Mouse (Mus musculus) midbrain, embryonic 15.5 days (tissue): ENCODE data around the gene Zfr. TPM values are rescaled to one million over a fixed set of nuclear protein-coding genes. Genes with fewer than 3 reads are reported as not detected.
A peak's percentile ranks its signal among the peaks of the same experiment; 100 is the strongest.

Source experiments
- ATAC-seq: fragments of 200-750 bp; cut with Nextera tagmentation; replicated peaks from 2 replicates; pipeline ENCODE4 v1.8.0; 2017; ENCODE audit warnings: moderate TSS enrichment
- H3K27ac ChIP-seq: fragments of 300-500 bp; sonication (generic); 2 replicates; pipeline ENCODE4 v1.5.1; 2015; ENCODE audit warnings: mild to moderate bottlenecking, inconsistent platforms
- H3K27me3 ChIP-seq: fragments of 300-500 bp; sonication (generic); replicated peaks from 2 replicates; pipeline ENCODE4 v1.6.1; 2015; ENCODE audit warnings: inconsistent platforms
- H3K36me3 ChIP-seq: fragments of 300-500 bp; sonication (generic); replicated peaks from 2 replicates; pipeline ENCODE4 v1.6.1; 2015; ENCODE audit warnings: inconsistent platforms
- H3K4me1 ChIP-seq: fragments of 300-500 bp; sonication (generic); 2 replicates; pipeline ENCODE4 v1.6.1; 2015; ENCODE audit warnings: inconsistent platforms
- H3K4me2 ChIP-seq: fragments of 300-500 bp; sonication (generic); 2 replicates; pipeline ENCODE4 v1.6.1; 2015; ENCODE audit warnings: inconsistent platforms, mild to moderate bottlenecking, moderate library complexity
- H3K4me3 ChIP-seq: fragments of 300-500 bp; sonication (generic); 2 replicates; pipeline ENCODE4 v1.5.1; 2015; ENCODE audit warnings: mild to moderate bottlenecking, inconsistent platforms
- H3K9ac ChIP-seq: fragments of 300-500 bp; sonication (generic); 2 replicates; pipeline ENCODE4 v1.6.1; 2015; ENCODE audit warnings: mild to moderate bottlenecking, inconsistent platforms
- H3K9me3 ChIP-seq: fragments of 300-500 bp; sonication (generic); 2 replicates; pipeline ENCODE4 v1.6.1; 2016; ENCODE audit warnings: inconsistent platforms
- WGBS: fragments of 180-500 bp; shearing (Covaris S2); methylation state at CpG from one replicate; pipeline ENCODE4 v1.1.7; 2015; ENCODE audit warnings: mixed read lengths; 5-methylcytosine and 5-hydroxymethylcytosine counted together
- polyA plus RNA-seq: library from polyadenylated mRNA; unstranded; fragments of >200 nt; fragmentation: Nextera tagmentation; extraction: Ambion mirVana; gene quantifications from 2 replicates; pipeline ENCODE4 v1.2.1, GENCODE M21; 2015

Zfr gene
- polyA plus RNA-seq = 176 and 180 TPM in 2 replicates

DNA sequence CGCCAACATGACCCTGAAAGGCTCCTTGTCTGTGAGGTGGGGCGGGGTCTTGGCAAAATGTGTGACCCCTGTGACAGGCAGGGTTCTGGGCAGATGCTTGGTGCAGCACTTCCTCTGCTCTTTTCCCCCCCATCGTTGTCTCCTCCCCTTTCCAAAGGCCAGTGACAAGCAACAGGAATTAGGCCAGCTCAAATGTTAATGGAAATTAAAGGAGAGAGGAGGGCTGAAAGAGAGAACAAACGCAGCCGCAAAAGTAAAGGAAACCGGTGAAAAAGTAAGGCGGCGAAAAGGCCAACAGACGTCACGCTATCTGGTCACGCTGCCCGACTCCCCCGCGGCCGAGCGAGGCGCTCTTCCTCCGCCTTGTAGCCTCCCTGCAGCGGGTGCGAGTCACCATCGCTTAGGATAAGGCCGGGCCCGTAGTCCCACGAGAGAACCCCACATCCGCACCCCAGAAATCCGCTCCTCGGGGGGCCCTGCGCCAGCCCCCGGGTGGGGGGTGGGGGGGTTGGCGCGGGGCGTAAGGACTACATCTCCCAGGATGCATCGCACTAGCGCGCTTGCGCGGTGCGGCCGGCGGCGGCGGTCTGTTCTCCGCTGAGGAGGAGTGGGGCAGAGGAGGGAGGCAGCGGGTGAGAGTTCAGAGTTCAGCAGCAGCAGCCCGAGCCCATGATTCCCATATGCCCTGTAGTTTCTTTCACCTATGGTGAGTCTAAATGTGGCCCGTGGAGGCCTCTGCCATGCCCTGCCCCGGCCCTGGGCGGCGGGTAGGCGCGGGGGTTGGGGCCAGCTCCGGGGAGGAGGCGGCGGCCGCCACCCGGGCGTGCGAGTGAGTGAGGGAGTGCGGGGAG lies at the start of gene Zfr:
Gene Zfr, plus strand, starts transcription at position 590 of the 851 bp plus-strand sequence.
- under 1% methylated on average over 57 of the region's 59 CpGs for WGBS
- peak within 1 kb of the TSS; percentile 91 for H3K4me3 ChIP-seq

DNA sequence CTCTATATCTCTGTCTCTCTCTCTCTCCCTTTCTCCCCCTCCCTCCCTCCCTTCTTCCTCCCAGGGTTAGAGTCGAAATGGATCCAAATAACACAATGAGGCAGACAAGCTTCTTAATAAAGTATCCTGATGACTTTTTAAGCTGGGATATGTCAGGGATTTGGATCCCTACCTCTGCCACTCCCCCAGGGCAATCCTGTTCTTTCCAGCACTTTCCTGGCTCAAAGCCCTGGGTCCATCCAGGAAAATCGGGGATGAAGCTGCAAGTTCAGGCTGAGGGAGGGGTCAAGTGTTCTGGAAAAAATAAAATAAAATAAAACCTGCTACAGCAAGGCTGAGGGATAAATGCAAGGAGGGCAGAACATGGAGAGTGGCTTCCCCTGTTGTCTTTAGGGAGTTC lies 49.7 kb upstream of the Zfr start:
- Histone ChIP-seq H3K9me3 (no peaks in the 10 kb centered on the region), H3K36me3 (no peaks in the 10 kb centered on the region), H3K27me3 (no peaks in the 10 kb centered on the region), H3K9ac (no peak overlapping the region), H3K4me1 (peaks cover 9% of the 10 kb centered on the region; the same call in 1 of the 2 replicates), H3K4me3 (no peak overlapping the region), H3K27ac (no peak overlapping the region), H3K4me2 (no peak overlapping the region)
- 64% methylated on average over 2 of the region's 2 CpGs for WGBS
- no peak for ATAC-seq

More for the DNA sequence above, at the start of gene Zfr:
- Histone ChIP-seq H3K27ac (peak within 1 kb of the TSS; percentile 94), H3K27me3 (no peaks in the 10 kb centered on the region), H3K36me3 (no peaks in the 10 kb centered on the region), H3K9me3 (no peaks in the 10 kb centered on the region), H3K9ac (peak within 1 kb of the TSS; percentile 90), H3K4me2 (peak within 1 kb of the TSS; percentile 75), H3K4me1 (peaks cover 22% of the 10 kb centered on the region)
- peak; percentile 96 for ATAC-seq

DNA sequence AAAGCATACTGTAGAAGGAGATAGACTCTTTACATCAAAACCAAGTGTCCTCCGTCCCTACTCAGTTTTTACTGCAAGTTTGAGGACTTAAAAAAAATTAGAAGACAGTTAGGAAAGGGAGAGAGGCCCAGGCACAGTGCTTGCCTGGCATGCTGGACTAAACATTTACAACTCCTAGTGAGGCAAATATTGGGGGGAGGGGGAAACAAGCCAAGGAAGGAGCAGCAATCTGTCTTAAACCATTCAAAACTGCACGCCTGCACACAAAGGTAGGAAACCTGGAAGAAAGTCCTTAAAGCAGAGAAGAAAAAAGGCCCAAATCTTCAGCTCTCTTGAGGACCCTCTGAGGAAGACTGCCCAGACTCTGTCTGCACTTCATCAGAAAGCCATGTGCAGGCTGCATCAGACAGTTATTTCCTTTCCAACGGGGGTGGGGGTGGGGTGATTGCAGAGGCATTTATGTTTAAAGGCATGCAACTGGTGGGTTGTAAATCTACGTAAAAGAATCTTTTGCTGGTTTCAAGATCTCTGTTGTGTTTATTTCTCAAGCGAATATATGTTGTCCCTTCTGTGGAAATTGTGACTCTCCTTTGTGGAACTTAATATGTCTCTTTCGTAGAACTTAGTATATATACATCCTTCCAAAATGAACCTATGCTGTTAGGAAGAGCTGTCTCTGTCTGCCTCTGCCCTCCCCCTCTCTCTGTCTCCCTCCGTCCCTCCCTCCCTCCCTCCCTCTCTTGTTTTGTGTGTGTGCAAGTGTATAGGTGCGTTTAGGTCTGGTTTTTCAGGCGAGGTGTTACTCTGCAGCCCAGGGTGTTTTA lies 49.0 kb upstream of the Zfr start:
- no peak for ATAC-seq
- H3K27me3 ChIP-seq = no peaks in the 10 kb centered on the region
- no peak overlapping the region for H3K27ac ChIP-seq
- H3K4me2 ChIP-seq = no peak overlapping the region
- WGBS = 76% methylated on average over 9 of the region's 9 CpGs
- peaks cover 9% of the 10 kb centered on the region; the same call in 1 of the 2 replicates for H3K4me1 ChIP-seq
- no peaks in the 10 kb centered on the region for H3K9me3 ChIP-seq
- H3K9ac ChIP-seq = no peak overlapping the region
- no peak overlapping the region for H3K4me3 ChIP-seq
- no peaks in the 10 kb centered on the region for H3K36me3 ChIP-seq

DNA sequence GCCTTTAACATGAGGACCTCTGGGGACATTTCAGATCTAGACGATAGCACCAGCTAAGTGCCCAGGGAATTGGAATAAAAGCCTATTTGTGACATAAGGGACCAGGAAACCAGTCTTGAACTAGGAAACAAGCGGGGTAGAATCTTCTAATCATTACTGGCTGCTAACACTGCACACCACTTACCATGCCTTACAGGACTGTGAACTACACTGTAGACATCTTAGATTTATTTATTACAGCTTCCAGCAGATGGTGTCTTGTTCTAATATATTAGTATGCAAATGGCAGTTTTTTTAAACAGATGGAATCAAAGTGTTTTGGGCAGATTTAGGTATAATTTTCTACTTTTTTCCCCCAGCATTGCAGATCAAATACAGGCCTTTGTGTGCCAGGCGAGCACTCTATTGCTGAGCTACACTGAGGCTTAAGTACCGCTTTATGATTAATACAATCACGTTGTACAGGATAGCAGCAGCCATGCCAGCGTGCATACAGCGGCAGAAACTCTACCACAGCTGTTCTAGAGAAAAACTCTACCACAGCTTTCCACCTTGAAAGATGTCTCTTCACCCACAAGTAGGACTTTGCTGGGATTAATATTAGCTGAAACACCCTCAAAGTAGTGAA lies 44.8 kb upstream of the Zfr start:
- Histone ChIP-seq H3K4me1 (no peaks in the 10 kb centered on the region), H3K27me3 (no peaks in the 10 kb centered on the region), H3K4me2 (no peak overlapping the region), H3K9ac (no peak overlapping the region), H3K36me3 (no peaks in the 10 kb centered on the region), H3K27ac (no peak overlapping the region), H3K9me3 (no peaks in the 10 kb centered on the region), H3K4me3 (no peak overlapping the region)
- ATAC-seq = no peak
- WGBS = 81% methylated on average over 7 of the region's 7 CpGs

DNA sequence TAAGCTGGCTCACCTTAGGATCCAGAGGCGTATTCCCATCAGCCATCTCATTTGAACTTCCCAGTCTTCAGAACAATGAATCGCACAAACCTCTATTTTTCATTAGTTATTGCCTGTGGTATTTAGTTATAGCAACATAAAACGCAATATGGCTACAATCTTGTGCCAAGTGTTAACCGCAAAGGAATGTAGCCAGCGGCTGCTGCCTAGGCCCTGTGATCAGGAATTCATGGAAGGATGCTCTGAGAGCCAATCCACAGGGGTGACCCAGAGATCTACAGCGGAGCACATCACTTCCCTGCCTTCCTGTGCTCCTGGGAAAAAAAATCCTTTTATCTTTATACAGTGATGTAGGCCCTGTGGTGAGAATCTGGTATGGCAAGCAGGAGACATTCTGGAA lies 43.2 kb upstream of the Zfr start:
- 92% methylated on average over 6 of the region's 6 CpGs for WGBS
- Histone ChIP-seq H3K9me3 (no peaks in the 10 kb centered on the region), H3K36me3 (no peaks in the 10 kb centered on the region), H3K9ac (no peak overlapping the region), H3K4me1 (no peaks in the 10 kb centered on the region), H3K4me2 (no peak overlapping the region), H3K27me3 (no peaks in the 10 kb centered on the region), H3K4me3 (no peak overlapping the region), H3K27ac (no peak overlapping the region)
- no peak for ATAC-seq

DNA sequence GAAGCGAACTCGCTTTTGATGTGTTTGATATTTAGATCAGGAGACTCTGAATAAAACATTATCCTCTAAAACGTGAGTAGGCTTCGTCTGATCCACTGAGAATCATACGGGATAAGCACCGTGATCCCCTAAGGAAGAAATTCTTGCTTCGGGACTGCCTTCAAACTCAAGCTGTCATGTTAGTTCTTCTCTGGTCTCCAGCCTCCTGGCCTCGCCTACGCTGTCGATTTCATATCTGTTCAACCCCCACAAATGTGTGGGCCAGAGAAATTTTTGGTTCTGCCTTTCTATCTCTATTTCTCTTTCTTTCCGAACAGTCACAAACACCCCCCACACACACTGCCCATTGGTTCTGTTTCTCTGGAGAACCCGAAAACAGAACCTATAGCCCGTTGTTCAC lies 35.3 kb upstream of the Zfr start:
- H3K4me1 ChIP-seq = no peaks in the 10 kb centered on the region
- H3K27me3 ChIP-seq = no peaks in the 10 kb centered on the region
- no peak overlapping the region for H3K4me2 ChIP-seq
- no peak for ATAC-seq
- WGBS = 81% methylated on average over 13 of the region's 13 CpGs
- no peak overlapping the region for H3K4me3 ChIP-seq
- no peaks in the 10 kb centered on the region for H3K36me3 ChIP-seq
- no peak overlapping the region for H3K9ac ChIP-seq
- H3K9me3 ChIP-seq = no peaks in the 10 kb centered on the region
- no peak overlapping the region for H3K27ac ChIP-seq

DNA sequence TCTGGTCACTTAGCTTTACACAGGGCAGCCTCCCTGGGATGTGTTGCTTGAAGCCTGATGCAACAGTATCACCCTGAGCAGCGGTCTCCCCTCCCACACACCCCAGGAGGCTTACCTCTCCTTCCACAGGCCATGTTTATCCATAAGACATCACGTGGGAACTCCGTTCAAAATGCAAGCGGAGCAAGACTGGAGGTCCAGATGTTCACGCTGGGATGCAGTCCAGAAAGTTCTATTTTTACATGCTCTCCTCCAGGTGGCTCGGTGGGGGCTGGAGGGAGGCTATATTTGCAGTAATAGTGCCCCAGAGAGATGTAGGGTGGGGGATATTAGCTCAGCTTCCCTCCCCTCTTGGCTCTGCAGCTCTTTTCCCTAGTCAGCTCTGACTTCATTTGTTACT lies 33.5 kb upstream of the Zfr start:
- ATAC-seq = peak; percentile 52; the same call in 1 of the 2 replicates

DNA sequence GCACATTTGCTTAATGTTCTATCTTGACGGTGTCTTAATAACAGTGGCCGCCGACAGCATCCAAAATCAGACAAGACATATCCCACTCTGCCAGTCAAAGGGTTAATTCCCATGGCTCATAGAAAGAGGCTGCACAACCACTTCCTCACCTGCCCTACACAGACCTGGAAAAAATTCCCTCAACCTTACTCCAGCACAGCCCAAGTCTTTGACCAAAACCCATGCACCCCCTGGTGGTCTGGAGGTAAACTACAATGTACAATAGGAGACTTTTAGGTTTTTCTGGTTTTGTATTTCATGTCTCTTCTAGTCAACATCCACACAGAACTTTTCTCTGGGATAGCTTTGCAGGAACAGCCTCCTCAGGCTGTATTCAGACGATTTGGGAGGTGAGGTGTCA lies 32.8 kb upstream of the Zfr start:
- Histone ChIP-seq H3K36me3 (no peaks in the 10 kb centered on the region), H3K27ac (no peak overlapping the region), H3K9ac (no peak overlapping the region), H3K4me1 (no peaks in the 10 kb centered on the region), H3K27me3 (no peaks in the 10 kb centered on the region), H3K4me2 (no peak overlapping the region), H3K9me3 (no peaks in the 10 kb centered on the region), H3K4me3 (no peak overlapping the region)
- 85% methylated on average over 4 of the region's 4 CpGs for WGBS
- 0 out of 2 replicates have a peak, but pooled peaks have one; percentile 59 for ATAC-seq

More for the DNA sequence above, 33.5 kb upstream of the Zfr start:
- H3K4me1 ChIP-seq = no peaks in the 10 kb centered on the region
- no peaks in the 10 kb centered on the region for H3K36me3 ChIP-seq
- H3K27ac ChIP-seq = no peak overlapping the region
- H3K27me3 ChIP-seq = no peaks in the 10 kb centered on the region
- H3K4me3 ChIP-seq = no peak overlapping the region
- H3K4me2 ChIP-seq = no peak overlapping the region
- no peaks in the 10 kb centered on the region for H3K9me3 ChIP-seq
- no peak overlapping the region for H3K9ac ChIP-seq
- 71% methylated on average over 6 of the region's 6 CpGs for WGBS

DNA sequence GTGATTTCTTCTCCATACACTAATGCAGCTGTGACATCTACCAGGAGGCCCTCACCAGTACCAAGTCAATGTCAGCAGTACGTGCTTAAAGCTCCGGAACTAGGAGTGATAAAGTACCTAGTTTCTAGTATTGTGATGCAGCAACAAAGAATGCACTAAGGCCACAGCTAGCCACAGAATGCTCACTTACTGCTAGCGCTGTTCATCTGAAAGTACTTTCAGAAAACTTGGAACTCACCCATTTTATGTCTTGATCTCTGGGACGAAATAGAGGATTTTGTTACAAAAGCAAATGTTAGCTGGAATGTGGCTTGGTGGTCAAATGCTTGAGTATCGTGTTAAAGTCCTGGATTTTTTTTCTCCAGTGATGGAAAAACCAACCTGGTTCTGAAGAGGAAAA lies 30.0 kb upstream of the Zfr start:
- no peak overlapping the region for H3K4me3 ChIP-seq
- H3K4me1 ChIP-seq = peaks cover 2% of the 10 kb centered on the region
- H3K36me3 ChIP-seq = no peaks in the 10 kb centered on the region
- no peaks in the 10 kb centered on the region for H3K9me3 ChIP-seq
- no peak overlapping the region for H3K27ac ChIP-seq
- no peak overlapping the region for H3K4me2 ChIP-seq
- no peak overlapping the region for H3K9ac ChIP-seq
- 90% methylated on average over 5 of the region's 5 CpGs for WGBS
- H3K27me3 ChIP-seq = no peaks in the 10 kb centered on the region
- no peak for ATAC-seq

DNA sequence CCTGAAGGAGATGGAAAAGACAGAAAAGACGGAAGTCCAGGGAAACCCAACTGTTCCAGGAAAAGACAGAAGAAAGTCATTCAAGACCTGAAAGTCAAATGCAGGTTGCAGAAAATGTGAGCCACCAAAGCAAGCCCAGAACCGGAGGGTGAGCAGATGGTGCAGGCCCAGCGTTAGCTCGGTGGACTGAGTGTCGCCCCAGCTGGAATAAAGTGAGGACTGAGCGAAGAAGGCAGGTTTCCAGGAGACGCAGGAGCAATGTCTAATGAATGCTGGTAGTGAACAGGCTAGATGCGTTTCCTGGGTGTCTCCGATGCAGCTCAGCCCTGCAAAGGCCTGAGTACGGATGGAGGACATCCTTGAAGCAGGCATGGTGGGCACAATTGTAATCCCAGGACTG lies 29.5 kb upstream of the Zfr start:
- Histone ChIP-seq H3K9ac (no peak overlapping the region), H3K9me3 (no peaks in the 10 kb centered on the region), H3K4me2 (no peak overlapping the region), H3K27ac (no peak overlapping the region), H3K4me1 (peaks cover 6% of the 10 kb centered on the region), H3K36me3 (no peaks in the 10 kb centered on the region), H3K4me3 (no peak overlapping the region), H3K27me3 (no peaks in the 10 kb centered on the region)
- 80% methylated on average over 10 of the region's 10 CpGs for WGBS
- no peak for ATAC-seq

DNA sequence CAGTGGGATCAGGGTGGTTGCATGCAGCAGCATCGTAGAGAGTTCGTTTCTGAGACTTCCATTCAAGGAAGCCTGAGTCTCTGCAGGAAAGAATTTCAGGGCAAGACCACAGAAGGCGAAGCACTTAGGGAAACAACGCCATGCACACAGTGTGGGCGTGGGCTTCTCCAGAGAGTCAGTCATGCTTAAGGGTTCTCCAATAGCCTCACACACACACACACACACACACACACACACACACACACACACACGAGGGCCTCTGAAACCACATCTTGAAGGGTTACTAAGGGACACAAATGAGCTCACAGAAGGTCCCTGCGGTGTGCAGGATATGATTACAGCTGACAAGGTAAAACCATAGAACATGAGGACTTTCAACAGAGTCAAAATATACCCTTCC lies 27.5 kb upstream of the Zfr start:
- Histone ChIP-seq H3K27me3 (no peaks in the 10 kb centered on the region), H3K4me2 (no peak overlapping the region), H3K9ac (no peak overlapping the region), H3K4me3 (no peak overlapping the region), H3K4me1 (peaks cover 17% of the 10 kb centered on the region), H3K9me3 (no peaks in the 10 kb centered on the region), H3K36me3 (no peaks in the 10 kb centered on the region), H3K27ac (no peak overlapping the region)
- 75% methylated on average over 7 of the region's 7 CpGs for WGBS
- no peak for ATAC-seq

DNA sequence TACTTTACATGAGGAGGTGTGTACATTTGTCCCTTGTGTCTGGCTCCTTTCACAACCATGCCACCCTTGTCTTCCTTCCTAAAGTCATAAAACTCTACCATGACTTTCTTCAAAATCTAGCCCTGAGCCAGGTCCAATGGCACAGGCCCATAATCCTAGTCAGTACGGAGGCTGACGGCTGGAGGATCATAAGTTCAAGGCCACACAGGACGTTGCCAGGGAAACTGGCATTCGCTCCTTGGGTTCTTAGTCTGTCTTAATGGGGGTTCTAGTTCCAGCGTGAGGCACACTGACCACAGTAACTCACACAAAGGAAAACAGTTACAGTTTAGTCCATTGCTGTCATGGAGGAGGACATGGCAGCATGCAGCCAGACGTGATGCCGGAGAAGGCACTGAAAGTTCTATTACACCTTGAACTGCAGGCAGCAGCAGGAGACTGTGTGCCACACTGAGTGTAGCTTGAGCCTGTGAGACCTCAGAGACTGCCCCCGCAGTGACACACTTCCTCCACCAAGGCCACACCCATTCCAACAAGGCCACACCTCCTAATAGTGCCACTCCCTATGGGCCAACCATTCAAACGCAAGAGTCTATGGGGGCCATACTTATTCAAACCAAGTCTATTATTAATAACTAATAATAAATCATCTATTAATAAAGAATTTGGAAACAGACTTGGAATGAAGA lies 26.5 kb upstream of the Zfr start:
- H3K4me1 ChIP-seq = peaks cover 17% of the 10 kb centered on the region
- H3K9ac ChIP-seq = no peak overlapping the region
- H3K4me3 ChIP-seq = no peak overlapping the region
- no peak overlapping the region for H3K27ac ChIP-seq
- H3K36me3 ChIP-seq = no peaks in the 10 kb centered on the region
- H3K9me3 ChIP-seq = no peaks in the 10 kb centered on the region
- no peak overlapping the region for H3K4me2 ChIP-seq
- ATAC-seq = no peak
- 92% methylated on average over 9 of the region's 9 CpGs for WGBS
- no peaks in the 10 kb centered on the region for H3K27me3 ChIP-seq
